Mouse (Mus musculus) duodenum, adult 2 months (tissue): ENCODE data around the gene Setmar. TPM values are rescaled to one million over a fixed set of nuclear protein-coding genes. Genes with fewer than 3 reads are reported as not detected.

Experiments
- polyA plus RNA-seq: library from polyadenylated mRNA; depleted of rRNA; stranded (reverse); fragments of >200 nt; gene quantifications from 2 replicates; pipeline ENCODE4 v1.2.3, GENCODE M21; 2012; ENCODE audit warnings: low replicate concordance; rRNA removed

Gene Setmar
- 0.44 and 0.62 TPM in 2 replicates for polyA plus RNA-seq

GRCm38 (mm10) chr6:108064918-108065526, at the start of gene Setmar:
Gene Setmar, plus strand, starts transcription at chr6:108065045.

Other genes starting within 250 kb of the Setmar start
- gene Sumf1, start 120.5 kb downstream of the Setmar start, polyA plus RNA-seq = 22.9 and 54.7 TPM in 2 replicates
- 2.6 and 3.4 TPM in 2 replicates for gene Itpr1, start 148.1 kb downstream of the Setmar start, polyA plus RNA-seq